Mouse (Mus musculus) embryo, embryonic 10.5 days (tissue): ENCODE measurements around the gene Olfr860.
"Not testable (repeated sequence)": the region's sequence is repeated elsewhere in the genome, so short reads cannot be mapped to it uniquely, and the experiment has no call there.

ENCODE experiments used
- DNase-seq: peaks from one replicate; pipeline ENCODE4 v3.0.0-alpha.2; 2015; ENCODE audit warnings: low spot score

Olfr860 gene

DNA sequence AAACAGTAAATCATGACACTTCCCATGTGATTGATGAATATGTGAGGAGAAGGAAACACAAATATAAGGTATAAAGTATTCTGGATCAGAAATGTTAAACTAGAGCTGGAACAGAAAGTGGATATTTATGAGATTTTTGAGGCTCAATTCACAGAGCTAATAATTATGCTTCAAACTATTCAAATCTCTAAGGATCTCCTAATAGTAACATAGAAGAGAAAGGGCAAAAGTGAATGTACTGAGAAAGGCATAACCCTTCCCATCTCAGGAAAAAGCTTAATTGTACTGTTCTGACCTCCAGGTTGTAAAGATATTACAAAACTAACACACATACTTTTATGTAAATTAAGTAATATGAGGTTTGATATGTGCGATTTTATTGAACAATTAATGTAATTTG lies at the start of gene Olfr860:
Olfr860 (minus strand) TSS at position 101 of the 400 bp plus-strand sequence.
- no peak for DNase-seq

DNA sequence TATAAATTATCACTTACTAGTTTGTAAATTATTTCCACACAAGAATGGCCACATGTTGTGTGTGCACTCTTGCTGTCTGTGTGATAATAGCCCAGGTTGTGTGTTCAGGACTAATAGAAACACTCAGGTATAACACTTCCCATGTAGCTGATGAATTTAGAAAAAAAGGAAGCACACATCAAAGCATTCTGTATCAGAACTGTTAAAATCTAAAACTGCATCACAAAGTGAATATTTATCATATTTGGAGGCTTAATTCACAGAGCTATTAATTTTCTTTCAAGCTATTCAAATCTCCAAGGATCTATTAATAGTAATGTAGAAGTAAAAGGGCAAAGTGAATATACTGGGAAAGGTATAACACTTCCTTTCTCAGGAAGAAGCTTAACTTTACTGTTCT lies 38.4 kb upstream of the Olfr860 start, which contains the start of gene Olfr862:
Olfr862 (minus strand) TSS at position 101 of the 400 bp plus-strand sequence.
- no peak for DNase-seq

DNA sequence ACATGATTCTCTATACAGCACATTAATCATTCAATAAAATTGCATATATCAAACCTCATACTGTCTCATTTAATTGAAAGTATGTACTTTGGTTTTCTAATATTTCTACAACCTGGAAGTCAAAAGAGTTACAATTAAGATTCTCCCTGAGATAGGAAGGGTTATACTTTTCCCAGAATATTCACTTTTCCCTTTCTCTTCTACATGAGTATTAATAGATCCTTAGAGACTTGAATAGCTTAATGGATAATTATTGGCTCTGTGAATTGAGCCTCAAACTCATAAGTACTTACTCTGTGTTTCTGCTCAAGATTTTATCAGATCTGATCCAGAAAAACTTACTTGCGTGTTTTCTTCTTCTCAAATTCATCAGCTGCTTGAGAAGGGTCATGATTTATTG lies 44.9 kb downstream of the Olfr860 start, which contains the start of gene Olfr859:
Olfr859 (plus strand) TSS at position 301 of the 400 bp plus-strand sequence.
- DNase-seq = not testable (repeated sequence)

- no peak for DNase-seq
These were observed 46.5 kb downstream of the Olfr860 start for GRCm38 (mm10) chr9:19803000-19803399.
